Mouse (Mus musculus) embryonic fibroblast, embryonic 13.5 days (primary cell): ENCODE measurements at regions not wholly inside any gene's neighbourhood (a gene's known extent, or its start where the extent isn't known, plus 50 kb on each side); places are given as distances from the start of the nearest gene placed in this dataset.

Experiments used
- H3K27ac ChIP-seq: 2 replicates; pipeline ENCODE4 v1.5.1; 2012; ENCODE audit warnings: low read length, control low read depth, inconsistent platforms; ENCODE audit not compliant: insufficient read depth
- H3K4me1 ChIP-seq: 2 replicates; pipeline ENCODE4 v1.6.1; 2011; ENCODE audit warnings: low read length; ENCODE audit not compliant: control insufficient read depth, insufficient read depth
- H3K4me3 ChIP-seq: 2 replicates; pipeline ENCODE4 v1.5.1; 2011; ENCODE audit warnings: mild to moderate bottlenecking, control low read depth, low read length; ENCODE audit not compliant: insufficient read depth
- CTCF ChIP-seq: IDR thresholded peaks from 2 replicates; pipeline ENCODE4 v1.5.1; 2011; ENCODE audit warnings: mild to moderate bottlenecking, control low read depth, low read length, moderate library complexity, borderline replicate concordance; ENCODE audit not compliant: insufficient read depth
- POLR2A ChIP-seq: IDR thresholded peaks from 2 replicates; pipeline ENCODE4 v1.6.1; 2011; ENCODE audit warnings: low read depth, mild to moderate bottlenecking, control low read depth, low read length, moderate library complexity

DNA sequence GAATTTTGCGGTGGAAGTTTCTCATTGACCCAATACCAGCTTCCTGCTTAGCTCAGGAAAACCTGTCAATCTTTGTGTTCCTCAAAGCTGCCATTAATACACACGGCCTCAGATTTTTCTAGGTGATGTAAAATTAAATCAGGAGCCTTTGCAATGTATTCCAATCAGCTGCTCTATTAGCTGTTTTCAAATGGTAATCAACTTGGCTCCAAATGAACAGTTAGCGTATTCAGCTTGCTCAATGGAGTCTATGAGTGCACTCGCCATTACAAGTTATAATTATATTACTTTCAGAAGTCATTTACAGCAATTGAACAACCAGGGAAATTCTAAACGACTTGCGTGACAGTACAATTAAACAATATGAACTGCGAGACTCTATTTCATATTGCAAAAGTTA lies 97.6 kb upstream of the E2f7 start:
- TF ChIP-seq POLR2A (no peak), CTCF (no peak)
- Histone ChIP-seq H3K4me1 (no peaks in the 10 kb centered on the region), H3K27ac (no peak overlapping the region), H3K4me3 (no peak overlapping the region)

DNA sequence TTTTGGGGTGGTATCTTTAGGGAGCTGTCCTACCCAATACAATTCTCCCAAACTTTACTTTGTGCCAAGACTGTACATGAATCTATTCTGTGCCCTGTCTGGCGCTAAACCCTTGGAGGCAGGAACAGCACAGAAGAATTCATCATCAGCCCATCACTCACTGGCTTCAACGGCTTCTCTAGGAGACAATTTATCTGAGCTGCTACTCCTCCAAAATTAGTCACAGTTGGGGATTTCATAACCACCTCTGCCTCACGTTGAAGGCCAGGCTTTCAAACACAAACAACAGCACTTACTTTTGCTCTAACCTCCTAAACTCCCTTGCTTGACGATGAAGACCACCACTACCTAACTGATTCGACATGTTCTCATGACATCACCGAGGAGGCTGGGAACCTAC lies 95.1 kb upstream of the E2f7 start:
- H3K27ac ChIP-seq: peak overlapping the region; percentile 52
- no peak for TF ChIP-seq CTCF
- TF ChIP-seq POLR2A: no peak
- no peak overlapping the region for H3K4me3 ChIP-seq
- no peaks in the 10 kb centered on the region for H3K4me1 ChIP-seq

DNA sequence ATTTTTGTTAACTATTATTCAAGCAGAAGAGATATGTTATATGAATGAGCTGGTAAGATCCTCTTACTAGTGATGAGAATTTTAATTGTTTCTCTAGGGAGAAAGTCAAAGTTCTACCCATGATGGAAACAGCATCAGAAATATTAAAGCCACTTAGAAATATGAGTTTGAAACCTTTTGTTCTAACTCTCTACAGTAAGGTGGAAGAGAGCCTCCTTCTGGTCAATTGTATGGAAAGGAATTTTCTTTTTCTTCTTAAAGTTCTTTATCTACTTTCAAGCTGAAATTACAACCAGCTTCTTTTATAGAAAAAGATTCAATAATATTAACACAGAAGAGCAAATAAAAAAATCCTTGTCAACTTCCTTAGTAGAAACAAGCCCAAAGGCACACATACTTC lies 94.4 kb upstream of the E2f7 start:
- no peak overlapping the region for H3K27ac ChIP-seq
- TF ChIP-seq POLR2A: no peak
- no peak for TF ChIP-seq CTCF

GRCm38 (mm10) chr10:110654070-110654469 lies 91.2 kb upstream of the E2f7 start:
- H3K4me1 ChIP-seq: no peaks in the 10 kb centered on the region
- H3K27ac ChIP-seq: no peak overlapping the region
- no peak for TF ChIP-seq CTCF
- TF ChIP-seq POLR2A: no peak
- H3K4me3 ChIP-seq: no peak overlapping the region

More for the DNA sequence above, 94.4 kb upstream of the E2f7 start:
- Histone ChIP-seq H3K4me1 (no peaks in the 10 kb centered on the region), H3K4me3 (no peak overlapping the region)

- no peak overlapping the region for H3K4me3 ChIP-seq
- H3K27ac ChIP-seq: no peak overlapping the region
- TF ChIP-seq CTCF (no peak), POLR2A (no peak)
- H3K4me1 ChIP-seq: no peaks in the 10 kb centered on the region
Observed at GRCm38 (mm10) chr10:110658153-110658695, 87.0 kb upstream of the E2f7 start.

DNA sequence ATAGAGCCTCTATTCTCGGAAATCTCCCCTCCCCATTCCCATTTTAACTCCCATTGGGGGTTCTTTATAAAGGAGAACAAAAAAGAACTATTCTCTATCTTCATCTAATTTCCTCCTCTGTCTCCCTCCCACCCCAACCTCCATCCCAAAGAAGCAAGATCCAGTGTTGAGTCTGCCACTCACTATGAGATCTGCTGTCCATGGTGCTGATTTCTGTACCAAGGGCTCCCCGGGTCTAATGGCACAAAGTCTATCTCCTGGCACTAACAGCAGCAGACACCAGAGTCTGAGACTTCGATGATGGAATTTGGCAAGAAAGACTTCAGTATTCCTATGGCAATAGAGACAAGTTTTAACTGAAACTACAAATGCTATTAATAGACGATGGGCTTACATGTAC lies 68.7 kb upstream of the E2f7 start:
- H3K4me3 ChIP-seq: no peak overlapping the region
- TF ChIP-seq CTCF (no peak), POLR2A (no peak)
- H3K27ac ChIP-seq: no peak overlapping the region
- H3K4me1 ChIP-seq: no peaks in the 10 kb centered on the region
